23 mouse cellular contexts compared by ENCODE assay signal in genomic region chr8:95785591-95785990, GRCm38 (mm10).
"Had no signal": no experiment of that assay in that cellular context is flagged by ENCODE, and none has a peak within 500 bp of the region (broad histone marks: within the 10 kb centered on the region; RNA-seq: fewer than 3 reads in every experiment).

No protein-coding gene starts in this region.

- DNase-seq: gastrocnemius, postnatal 14 days; gastrocnemius, postnatal 36 days; heart, adult 18-20 months; heart, postnatal 10 days; heart, postnatal 36 days; kidney, adult 11 months; kidney, adult 2 months; kidney, adult 9 months; kidney, postnatal 14 days; kidney, postnatal 36 days; left cerebral cortex, postnatal 4 days had no signal

- H3K4me3 ChIP-seq: heart, embryonic 10.5 days; heart, embryonic 12.5 days; hindbrain, embryonic 13.5 days; hindbrain, embryonic 15.5 days; kidney, embryonic 15.5 days; left cerebral cortex, adult 2 months; limb, embryonic 13.5 days; limb, embryonic 15.5 days; liver, embryonic 12.5 days had no signal

- H3K27ac ChIP-seq: heart, embryonic 10.5 days; hindbrain, embryonic 13.5 days; hindbrain, embryonic 15.5 days; hindbrain, postnatal 0 days; kidney, embryonic 15.5 days; kidney, postnatal 0 days; left cerebral cortex, adult 2 months; limb, embryonic 13.5 days; limb, embryonic 15.5 days; liver, embryonic 12.5 days; liver, embryonic 14.5 days had no signal
